In the genomic region with DNA sequence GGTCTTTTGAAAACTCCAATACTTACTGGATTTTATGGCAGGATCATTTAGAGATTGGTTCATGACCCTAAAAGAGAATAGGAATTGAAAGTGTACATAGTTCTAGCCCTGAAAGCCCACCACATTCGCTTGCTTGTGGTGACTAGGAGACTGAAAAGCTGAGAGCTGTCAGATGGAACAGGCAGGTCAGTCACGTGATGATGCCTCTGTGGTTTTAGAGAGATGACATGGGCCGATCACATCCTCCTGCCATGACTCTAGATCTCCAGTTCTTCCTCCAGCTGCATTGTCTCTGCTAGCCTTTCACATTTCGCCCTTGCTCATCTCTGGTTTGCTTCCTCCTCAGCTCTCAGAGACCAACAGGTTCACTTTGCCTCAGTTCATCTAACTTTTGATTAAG, we compare ENCODE assay signal across 1 mouse cellular context.
TF ChIP-seq lines count a peak whose summit lies in the region.

No protein-coding gene starts in this region.

TF ChIP-seq in CH12.LX, 34 proteins besides CTCF, POLR2A, EP300 and RAD21 (continued from another document):
- TF ChIP-seq TCF12 (IDR thresholded peaks at IDR 0.05; ENCODE audit: low read depth, low read length): no peak
- TF ChIP-seq ZMIZ1 (IDR thresholded peaks at IDR 0.05; ENCODE audit: low read depth, low read length): no peak
- TF ChIP-seq MAX (IDR thresholded peaks at IDR 0.05; ENCODE audit: low read length): peak; percentile 20; the same call in 1 of the 2 replicates
- TF ChIP-seq E2F4 (IDR thresholded peaks at IDR 0.05; ENCODE audit: insufficient replicate concordance, low read depth, low read length): no peak
- TF ChIP-seq MXI1 (IDR thresholded peaks at IDR 0.05; ENCODE audit: low read depth, low read length): no peak
- TF ChIP-seq CHD2 (IDR thresholded peaks at IDR 0.05; ENCODE audit: low read length): no peak
- no peak for TF ChIP-seq UBTF (IDR thresholded peaks at IDR 0.05; ENCODE audit: low read depth, low read length)
- TF ChIP-seq HCFC1 (IDR thresholded peaks at IDR 0.05; ENCODE audit: low read depth, low read length): no peak
- TF ChIP-seq MAZ (IDR thresholded peaks at IDR 0.05; ENCODE audit: low read depth, low read length): no peak
- TF ChIP-seq JUN (IDR thresholded peaks at IDR 0.05; ENCODE audit: insufficient read depth, low read depth, low read length): no peak
- TF ChIP-seq USF2 (conservative IDR thresholded peaks at IDR 0.05; ENCODE audit: low read depth, low read length): peak; percentile 71
- no peak for TF ChIP-seq ETS1 (conservative IDR thresholded peaks at IDR 0.05; ENCODE audit: low read depth, low read length)
- no peak for TF ChIP-seq CHD1 (IDR thresholded peaks at IDR 0.05; ENCODE audit: low read depth, low read length)
- peak; percentile 67 for TF ChIP-seq BHLHE40 (IDR thresholded peaks at IDR 0.05; ENCODE audit: low read depth, low read length)
